Mouse (Mus musculus) retina, postnatal 1 day (tissue): Measurements from ENCODE around the gene Tkt.
"Not testable (repeated sequence)": the region's sequence is repeated elsewhere in the genome, so short reads cannot be mapped to it uniquely, and the experiment has no call there.

Experiments used
- DNase-seq: peaks from one replicate; pipeline ENCODE4 v3.0.0-alpha.2; 2012

Tkt gene

DNA sequence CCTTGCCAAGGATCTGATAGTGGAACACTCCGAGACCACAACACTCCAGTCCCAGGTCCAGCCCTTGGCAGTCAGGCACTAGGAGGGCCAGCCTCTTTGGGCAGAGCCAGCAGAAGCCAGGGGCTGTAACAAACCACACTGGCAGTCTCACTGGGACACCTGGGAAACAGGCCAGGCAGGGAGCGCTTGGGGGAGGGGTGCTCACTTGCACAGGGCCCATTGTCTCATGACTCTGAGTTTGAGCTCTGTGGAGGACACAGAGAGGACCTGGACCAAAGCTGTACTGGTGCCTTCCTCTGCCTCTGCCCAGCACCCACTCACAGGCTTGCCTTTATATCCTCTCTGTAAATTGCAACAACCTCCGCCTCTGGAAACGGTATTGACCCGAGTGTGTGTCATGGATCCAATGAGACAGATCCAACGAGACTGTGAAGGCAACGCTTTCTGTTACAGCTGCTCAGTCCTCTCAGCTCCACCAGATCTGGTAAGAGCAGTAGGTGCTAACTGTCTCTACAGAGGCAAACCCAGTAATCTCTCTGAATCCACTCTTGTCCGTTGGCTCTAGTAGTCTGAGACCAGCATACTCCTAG lies at the start of gene Tkt:
Gene Tkt, plus strand, starts transcription at position 229 of the 590 bp plus-strand sequence.
- DNase-seq = peak; percentile 56

DNA sequence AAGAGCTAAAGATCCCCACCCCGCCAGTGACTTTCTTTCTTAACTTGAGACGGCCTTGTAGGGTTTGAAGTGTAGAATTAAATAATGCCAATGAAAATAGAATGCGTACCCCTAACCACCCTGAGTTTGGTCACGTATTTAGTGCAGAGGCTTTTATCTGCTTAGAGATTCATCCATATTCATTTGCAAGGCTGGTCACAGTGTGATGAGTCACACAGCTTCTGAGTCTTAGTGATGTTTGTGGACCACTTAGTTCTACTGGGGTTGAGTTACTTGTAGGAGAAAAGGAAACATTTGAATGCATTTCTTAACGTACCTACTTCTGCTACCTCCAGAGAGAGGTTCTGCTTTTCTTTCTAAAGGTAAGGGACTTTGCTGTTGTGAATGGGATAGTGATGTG lies 43.2 kb upstream of the Tkt start:
- no peak for DNase-seq

DNA sequence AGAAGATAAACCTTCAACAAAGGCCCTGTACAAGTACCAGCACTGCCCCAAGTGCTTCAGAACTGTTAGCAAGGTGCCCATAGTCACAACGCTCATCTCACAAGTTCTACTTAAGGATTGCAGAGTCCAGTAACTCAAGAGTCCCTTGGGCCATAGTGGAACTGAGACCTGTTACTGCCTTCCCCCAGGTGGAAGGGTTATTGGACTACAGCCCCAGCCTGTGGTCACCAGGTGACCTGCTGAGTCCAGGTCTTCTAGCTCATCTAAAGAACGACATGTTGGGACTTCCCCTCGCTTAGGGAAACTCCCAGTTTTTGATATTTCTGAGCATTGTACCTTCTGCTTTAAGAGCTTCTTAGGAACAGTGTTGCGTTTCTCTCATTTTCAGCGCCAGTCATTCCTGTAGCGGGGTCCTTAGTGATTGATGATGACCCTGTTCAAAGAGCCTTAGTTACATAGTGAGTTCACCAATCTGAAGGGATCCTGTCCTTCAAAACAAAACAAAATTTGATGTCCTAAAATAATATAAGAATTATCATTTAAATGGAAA lies 37.9 kb upstream of the Tkt start:
- DNase-seq = no peak

DNA sequence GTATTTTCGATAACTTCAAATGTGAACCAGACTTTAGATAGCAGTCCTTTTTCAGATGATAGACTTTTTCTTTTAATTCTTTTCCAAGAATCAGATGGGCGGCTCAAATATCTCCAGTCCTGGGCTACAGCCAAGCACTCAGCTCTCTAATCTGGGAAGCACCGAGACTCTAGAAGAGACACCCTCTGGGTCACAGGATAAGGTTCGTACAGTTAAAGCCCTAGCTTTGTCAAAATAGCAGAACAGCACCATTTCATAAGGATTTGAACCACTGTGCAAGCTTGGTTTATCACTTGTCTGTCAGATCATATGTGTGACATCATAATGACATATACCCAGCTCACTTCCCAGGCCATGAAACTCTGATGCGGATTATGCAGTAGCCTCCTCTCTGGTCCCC lies 35.3 kb upstream of the Tkt start:
- no peak for DNase-seq

DNA sequence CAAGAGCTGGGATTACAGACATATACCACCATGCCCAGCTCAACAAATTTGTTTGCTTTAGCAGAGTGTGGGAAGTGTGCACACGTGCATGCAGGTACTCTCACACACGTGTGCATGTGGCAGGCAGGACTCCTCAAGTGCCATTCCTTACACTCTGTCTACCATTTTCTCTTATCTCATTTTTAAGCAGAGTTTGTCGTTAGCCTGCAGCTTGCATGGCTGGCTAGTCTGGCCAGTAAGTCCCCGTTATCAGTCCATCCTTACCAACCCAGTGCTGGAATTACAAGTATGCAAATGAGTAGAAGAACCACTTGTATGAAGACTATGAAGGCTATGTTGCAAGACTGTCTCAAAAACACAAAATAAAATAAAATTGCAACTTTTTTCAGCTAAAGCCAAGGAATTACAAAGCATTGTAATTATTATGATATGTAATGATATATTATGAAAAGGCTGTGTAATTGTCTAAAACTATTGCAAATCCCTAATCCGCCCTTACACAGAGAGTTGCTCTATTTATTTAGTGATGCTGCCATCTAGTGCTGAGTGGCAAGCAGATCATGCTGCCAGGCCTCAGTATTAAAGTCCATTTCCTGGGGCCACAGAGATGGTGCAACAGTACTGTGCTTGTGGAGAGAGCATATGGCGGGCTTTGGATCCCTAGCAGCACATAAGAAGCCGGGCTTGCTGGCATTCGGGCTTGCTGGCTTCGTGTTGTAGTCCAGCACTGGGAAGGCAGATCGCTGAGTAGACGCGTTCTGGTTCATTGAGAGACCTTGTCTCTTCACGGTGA lies 32.0 kb upstream of the Tkt start:
- peak; percentile 46 for DNase-seq

DNA sequence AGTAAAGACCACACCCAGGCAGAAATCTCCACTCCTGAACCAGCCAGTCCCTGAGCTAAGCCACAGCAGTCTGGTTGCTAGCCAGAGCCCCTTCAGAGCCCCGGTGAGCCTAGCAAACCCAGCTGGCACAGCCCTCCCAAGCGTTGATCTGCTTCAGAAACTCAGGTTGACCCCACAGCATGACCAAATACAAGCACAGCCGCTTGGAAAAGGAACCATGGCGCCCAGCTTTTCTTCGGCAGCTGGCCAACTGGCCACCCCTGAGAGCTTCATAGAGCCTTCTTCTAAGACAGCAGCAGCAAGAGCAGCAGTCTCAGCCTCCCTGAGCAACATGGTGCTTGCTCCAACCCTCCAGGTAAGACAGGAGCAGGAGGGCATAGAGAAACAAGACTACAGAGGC lies 28.8 kb upstream of the Tkt start:
- no peak for DNase-seq

DNA sequence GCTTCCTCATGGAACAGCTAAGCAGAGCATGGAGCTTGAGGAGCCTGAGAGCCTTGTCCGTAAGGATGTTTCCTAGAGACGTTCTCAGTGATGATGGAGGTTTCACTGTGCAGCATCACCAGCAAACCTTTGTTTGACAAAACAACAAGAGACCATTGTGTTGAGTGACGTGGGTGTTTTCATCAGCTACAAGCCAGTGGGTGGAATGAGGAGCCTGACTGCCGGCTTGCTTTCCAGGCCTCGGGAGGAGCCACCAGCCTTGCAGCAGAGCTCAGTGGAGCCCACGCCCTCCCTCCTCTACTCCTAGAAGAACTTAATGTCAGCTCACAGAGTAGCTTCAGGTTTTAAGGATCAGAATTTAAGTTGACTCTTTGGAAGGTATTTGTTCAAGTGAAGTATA lies 24.8 kb upstream of the Tkt start:
- no peak for DNase-seq

DNA sequence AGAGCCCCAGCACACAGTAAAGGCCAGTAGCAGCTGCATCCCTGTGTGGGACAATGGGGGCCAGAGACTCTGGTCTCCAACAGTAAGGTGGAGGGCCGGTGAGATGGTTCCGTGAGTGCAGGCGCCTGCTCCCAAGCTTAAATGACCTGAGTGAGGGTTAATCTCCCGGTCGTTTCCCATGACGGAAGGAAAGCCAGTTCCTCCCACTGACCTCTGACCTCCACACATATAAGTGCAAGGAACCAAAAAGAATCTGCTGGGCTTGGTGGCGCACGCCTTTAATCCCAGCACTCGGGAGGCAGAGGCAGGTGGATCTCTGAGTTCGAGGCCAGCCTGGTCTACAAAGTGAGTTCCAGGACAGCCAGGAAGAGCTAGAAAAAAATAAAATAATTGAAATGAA lies 19.8 kb upstream of the Tkt start:
- DNase-seq = no peak

DNA sequence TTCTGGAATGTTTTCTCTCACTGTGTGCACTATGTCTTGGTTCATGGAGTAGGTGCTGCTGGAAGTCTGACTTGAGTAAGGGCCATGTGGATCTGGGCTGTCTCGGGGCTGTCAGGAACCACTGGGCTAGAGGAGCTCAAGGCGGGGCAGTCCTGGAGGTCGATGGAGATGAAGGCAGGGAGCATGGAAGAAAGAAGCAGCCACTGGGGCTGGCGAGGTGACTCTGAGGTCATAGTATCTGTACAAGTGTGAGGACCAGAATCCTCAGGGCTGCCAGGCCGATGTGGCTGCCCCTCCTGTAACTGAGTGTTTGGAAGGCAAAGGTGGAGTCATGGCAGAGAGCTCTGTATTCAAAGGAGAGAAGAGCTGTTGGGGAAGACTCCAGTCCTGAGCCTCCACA lies 19.2 kb upstream of the Tkt start:
- no peak for DNase-seq

DNA sequence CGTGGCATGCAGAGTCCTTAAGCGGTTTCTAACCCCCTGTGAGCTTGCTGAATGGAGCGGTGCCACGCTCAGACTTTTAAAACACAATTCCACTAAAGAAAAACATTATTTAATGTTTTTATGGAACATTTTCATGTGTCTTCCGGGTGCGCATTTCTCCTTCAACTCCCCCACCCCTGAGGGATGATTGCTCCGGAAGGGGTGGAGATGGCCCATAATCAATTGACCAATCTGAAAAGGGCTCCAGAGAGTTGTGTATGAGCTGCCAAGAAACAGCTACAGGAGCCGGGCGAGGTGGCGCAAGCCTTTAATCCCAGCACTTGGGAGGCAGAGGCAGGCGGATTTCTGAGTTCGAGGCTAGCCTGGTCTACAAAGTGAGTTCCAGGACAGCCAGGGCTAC lies 18.7 kb upstream of the Tkt start:
- DNase-seq = no peak

DNA sequence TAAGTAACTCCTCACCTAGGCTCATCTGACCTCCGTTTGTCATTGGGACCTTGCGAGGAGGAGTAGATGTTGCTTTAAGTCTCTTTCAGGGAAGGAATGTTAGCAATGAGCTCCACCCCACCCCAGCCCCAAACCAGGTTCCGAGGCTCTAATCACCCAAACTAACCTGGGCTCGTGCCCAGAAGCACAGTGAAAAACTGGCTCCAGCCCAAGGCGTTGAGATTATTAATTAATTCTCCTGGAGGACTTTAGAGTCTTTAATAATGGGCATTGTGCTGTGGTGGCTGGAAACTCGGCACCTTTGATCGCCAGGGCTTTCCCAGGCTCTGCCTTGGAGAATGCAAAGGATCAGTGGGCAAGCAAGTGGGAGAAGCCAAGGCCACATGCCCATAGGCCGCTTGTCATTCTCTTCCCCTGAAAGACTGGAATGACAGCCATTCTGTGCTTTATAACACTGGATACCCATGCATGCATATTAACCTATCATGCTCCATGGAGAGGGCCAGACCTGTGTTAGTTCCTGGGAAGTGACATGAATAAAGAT lies 17.4 kb upstream of the Tkt start:
- no peak for DNase-seq

DNA sequence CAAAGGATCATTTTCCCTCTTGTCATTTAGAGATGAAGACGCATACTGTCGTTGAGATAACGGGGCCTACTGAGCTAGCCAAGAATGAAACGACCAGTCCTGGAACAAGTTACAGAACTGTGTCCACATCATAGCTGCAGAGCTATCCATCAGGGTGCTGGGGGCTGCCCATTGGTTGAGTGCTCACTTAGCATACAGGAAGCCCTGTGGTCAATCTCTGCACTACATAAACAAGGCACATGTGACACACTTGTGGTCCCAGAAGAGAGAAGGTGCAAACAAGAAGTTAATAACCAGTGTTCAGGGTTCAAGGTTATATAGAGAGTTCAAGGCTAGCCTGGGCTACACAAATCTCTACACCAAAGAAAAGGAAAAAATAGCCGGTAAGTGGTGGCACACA lies 16.7 kb upstream of the Tkt start:
- DNase-seq = no peak

DNA sequence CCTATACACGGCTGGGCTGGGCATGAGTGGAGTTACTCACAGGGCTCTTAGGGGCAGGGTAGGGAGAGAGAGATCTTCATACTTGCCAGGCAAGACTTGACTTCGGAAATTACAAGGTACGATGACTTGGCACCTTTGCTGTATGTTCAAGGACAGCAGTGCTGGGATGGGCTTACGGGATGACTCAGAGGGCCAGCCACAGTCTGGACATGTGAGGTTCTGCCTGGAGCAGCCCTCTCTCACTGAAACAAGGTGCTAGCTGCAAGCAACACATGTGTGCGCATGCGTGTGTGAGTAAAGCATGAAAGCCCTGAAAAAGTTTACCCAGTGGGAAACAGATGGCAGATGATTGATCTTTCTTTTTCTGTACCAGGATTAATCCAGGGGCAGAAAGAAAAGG lies 16.3 kb upstream of the Tkt start:
- no peak for DNase-seq

DNA sequence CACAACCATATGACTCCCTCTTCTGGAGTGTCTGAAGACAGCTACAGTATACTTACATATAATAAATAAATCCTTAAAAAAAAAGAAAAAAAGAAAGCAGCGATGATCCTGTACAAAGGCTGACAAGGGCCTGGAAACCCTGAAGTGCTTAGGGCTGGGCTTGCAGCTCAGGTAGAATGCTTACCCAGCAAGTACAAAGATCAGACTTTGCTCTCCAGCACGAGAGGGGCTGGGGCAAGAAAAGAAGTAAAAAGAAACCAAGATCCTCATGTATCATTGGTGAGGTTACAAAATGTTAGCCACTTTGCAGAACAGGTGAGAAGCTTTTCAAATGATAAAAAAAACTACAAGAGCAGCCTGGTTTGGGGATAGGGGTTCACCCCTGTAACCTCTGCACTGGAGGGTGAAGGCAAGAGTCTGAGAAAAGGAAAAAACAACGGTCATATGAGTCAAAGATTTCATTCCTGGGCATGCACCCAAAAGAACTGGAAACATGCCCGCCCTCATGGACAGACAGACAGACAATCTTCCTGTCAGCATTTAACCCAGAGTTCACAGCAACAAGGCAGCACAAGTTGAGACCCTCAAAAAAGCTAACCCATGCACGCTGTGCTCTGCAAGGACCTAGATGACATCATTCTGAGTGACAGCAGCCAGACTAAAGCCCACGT lies 14.2 kb upstream of the Tkt start:
- DNase-seq = no peak

DNA sequence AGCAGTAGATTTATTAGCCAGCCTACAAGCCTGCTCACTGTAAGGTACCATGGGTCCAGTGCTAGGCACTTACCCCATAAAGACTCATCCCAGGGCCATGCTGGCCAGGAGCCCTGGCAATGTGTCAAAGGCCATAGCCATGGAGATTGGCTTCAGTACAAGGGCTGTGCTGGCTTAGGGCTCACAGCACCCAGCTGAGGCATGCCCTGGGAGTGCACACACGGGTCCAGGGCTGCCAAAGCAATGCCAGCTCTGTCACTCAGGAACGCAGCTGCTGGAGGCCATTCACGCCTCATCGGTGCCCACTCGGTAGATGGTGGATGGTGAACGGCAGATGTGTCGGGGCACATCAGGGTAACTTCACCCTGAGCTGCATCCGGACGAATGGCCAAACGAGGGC lies 6.6 kb upstream of the Tkt start:
- peak; percentile 89 for DNase-seq

DNA sequence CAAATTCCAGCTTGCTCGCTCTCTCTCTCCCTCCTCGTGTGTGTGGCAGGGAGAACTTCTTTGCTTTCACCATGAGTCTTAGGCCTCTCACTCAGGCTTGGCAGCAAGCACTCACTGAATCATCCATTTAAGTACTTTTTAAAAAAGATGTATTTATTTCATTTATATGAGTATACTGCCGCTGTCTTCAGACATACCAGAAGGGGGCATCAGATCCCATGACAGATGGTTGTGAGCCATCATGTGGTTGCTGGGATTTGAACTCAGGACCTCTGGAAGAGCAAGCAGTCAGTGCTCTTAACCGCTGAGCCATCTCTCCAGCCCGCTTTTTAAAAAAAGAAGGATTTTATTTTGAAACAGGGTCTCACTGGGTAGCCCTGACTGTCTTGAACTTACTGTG lies 4.8 kb upstream of the Tkt start:
- DNase-seq = not testable (repeated sequence)

DNA sequence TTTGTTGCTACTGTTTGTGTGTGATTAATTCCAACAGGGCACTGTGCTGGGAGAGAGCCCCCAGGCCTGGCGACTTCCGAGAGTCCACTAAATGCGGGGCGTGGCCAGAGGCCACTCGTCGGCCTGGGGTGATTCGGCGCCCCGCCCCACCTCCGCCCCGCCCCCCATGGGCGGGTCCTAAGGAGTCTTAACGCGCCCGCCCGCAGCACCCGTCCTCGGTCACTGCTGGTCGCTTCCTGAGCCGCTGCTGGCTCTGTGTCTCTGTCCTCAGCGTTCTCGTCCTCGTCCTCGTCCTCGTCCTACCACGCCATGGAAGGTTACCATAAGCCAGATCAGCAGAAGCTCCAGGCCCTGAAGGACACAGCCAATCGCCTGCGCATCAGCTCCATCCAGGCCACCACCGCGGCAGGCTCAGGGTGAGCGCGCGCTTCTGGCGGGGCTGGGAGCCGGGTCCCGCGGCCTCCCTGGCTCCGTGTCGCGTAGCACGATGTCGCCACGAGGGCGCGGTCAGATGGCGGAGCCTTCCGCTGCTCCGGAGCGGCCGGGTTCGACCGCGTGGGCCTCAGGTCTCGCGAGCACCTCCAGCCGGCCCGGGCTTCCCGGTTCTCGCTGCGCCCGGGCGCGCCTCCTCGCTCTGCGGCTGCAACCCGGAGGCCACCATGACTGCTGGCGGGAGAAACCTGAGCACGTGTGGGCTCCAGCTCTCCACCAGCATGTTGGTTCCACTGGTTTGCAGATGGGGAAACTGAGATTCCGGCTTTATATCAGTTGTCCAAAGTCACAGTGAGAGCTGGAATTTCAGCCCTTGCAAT lies 1.0 kb downstream of the Tkt start:
- DNase-seq = peak; percentile 97

DNA sequence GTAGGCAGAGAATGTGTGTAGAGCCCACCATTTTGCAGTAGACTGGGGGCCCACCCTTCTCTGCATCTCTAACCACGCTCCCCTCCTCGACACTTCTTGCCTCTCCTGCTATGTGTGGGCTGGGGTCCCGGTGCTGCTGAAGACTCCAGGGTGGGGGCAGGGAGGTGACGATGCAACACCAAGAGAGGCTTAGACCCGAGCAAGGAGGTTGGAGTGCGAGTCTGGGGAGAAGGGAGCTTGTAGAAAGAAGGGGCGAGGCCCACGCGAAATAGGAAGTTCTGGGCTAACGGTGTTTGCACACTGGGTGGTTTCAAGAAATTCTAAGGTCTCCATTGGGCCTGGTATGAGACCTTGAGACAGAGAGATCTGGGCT lies 1.6 kb downstream of the Tkt start:
- no peak for DNase-seq

DNA sequence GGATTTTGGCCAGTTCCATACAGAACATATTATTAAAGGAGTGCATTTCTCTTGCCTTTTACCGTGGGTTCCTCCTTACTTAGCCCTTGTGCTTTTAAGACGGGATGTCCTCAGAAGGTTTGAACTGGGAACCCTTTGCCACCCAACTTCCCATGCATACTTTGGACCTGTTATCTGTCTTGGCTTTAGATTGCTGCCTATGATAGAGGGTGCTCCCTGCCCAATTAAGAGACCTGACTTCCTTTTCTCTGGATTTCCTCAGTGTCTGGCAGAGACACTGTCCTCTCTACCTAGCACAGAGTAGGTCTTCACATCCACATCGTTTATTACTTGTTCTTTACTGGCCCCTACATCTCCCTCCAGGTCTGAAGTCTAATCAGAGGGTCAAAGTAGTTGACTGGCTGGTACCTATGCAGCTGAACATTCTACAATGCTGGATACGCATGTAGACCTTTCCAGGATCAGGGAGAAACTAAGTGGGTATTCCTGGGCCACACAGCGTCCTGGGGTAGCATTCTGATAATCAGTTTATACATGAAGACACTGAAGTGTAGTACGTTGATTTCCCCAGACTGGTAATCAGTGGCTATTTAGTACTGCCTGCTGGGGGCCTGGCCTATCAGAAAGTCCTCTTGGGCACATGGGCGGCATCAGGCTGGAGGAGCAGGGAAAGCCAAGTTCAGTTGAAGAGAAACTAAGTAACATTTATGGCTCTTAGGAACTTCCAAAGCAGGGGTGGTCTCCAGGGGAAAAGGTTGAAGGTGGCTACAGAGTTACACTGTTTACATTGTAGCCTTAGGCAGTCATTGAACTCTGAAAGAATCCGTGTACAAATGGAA lies 2.3 kb downstream of the Tkt start:
- no peak for DNase-seq

DNA sequence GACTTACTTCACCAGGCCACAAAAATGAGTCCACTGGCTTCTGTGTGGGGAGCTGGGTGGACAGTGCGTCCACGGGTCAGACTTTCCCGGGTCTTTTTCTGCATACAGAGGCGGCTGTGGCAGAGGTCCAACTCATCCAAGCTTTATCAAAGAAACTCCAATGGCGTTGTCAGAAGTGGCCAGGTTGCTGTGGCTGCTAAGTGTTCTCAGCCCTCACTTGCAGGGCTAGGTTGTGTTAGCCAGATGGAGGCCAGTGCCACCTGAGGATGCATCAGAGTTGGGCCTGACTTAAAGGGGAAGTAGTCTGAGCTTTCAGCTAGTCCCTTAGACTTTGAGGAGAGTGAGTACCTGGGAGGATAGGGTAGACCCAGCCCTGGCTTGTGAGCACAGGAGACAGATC lies 3.4 kb downstream of the Tkt start:
- no peak for DNase-seq

DNA sequence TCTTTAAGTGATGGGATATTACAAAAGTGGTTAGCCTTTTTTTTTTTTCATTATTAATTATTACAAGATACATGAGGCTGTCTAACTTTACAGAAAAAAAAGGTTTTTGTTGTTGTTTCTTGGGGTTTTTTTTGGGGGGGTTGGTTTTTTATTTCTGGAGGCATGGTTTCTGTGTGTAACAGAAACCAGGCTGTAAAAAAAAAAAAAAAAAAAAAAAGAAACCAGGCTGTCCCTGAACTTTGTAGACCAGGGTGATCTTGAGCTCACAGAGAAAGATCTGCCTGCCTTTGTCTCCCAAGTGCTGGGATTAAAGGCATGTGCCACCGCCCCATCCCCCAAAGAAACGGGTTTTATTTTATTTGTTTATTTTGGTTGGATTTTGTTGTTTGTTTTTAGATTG lies 3.8 kb downstream of the Tkt start:
- no peak for DNase-seq

DNA sequence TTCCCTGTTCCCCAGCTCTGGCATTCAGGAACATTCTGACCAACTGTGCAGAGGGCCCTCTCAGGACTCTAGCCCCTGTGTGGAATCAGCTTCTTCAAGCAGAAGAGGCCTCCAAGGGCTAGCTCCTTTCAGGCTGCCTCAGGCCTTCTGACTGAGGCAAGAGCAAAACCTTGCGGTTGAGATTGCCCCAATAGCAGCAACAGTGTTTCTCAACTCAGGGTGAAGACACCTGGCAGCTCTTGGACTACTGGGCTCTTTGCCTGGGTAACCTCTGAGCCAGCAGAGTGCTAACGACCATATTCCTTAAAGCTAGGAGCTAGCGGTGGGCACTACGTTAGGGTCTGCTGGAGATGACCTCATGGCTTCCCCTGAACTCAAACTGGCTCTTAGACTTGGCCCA lies 5.0 kb downstream of the Tkt start:
- no peak for DNase-seq
